Mouse (Mus musculus) heart, postnatal 4 days (tissue): ENCODE measurements around the gene Tstd2. TPM values are rescaled to one million over a fixed set of nuclear protein-coding genes. Genes with fewer than 3 reads are reported as not detected.

ENCODE experiments used
- DNase-seq: peaks from one replicate; pipeline ENCODE4 v3.0.0; 2021
- total RNA-seq, 2 experiments: library from RNA; stranded (reverse); gene quantifications; 2 replicates each; pipeline ENCODE4 v1.2.3; 2021

Gene Tstd2
- total RNA-seq: 10 to 100 TPM; 19.3 to 20.3 TPM

DNA sequence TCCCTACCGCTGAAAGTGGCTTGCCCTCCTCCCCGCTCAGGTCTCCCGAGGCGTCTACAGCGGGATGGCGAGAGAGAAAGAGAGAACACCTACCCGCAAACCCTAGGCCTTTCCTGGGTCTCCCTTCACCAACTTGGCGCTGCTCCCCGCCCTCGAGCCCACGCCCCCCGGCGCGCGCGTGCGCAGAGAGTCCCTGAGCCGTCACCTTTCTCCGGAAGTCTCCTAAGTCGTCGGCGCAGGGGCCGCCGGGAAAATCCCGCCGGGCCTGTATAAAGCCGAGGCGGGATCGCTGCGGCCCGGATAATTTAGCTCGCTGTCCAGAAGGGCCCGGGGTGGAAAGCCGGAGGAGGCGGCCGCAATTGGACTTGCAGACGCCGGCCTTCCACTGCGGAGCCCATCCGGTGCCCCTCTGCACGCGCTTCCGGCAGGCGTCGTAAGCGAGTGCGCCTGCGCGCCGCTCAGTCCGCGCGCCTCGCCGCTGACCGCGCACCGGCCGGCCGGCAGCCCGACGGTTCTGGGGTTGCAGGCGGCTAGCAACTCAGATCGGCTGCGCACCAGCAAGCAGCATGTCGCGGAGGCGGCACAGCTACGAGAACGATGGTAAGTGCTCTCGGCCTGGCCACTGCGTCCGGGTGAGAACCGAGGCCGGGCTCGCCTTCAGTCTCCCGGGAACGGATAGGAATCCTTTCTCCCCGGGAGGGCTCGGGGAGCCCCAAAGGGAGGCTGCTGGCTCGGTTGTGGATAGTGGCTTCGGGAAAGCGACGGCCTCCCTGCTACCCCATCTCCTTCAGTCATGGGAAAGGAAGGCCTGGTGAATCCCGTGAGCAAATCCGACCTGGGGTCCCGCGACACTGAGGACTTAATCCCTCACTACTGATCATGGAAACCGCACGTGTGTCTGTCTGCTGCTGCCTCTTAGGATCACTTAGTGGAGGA is at the start of gene Tstd2, which contains the start of gene Ncbp1:
TSS of gene Tstd2 (minus strand) at position 408 of the 936 bp plus-strand sequence.
TSS of gene Ncbp1 (plus strand) at position 327 of the 936 bp plus-strand sequence.
- peak; percentile 94 for DNase-seq

DNA sequence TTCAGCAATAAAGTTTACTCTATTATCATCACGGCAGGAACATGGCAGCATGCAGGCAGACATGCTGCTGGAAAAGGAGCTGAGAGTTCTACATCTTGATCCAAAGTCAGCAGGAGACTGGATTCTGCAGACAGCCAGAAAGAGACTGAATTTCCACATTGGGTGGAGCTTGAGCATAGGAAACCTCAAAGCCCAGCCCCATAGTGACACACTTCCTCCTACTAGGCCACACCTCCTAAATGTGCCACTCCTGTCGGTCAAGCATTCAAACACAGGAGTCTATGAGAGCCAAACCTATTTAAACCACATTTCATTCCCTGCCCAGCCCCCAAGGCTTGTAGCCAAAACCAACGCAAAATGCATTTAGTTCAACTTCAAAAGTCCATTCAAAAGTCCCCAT is 48.0 kb upstream of the Tstd2 start:
- no peak for DNase-seq

DNA sequence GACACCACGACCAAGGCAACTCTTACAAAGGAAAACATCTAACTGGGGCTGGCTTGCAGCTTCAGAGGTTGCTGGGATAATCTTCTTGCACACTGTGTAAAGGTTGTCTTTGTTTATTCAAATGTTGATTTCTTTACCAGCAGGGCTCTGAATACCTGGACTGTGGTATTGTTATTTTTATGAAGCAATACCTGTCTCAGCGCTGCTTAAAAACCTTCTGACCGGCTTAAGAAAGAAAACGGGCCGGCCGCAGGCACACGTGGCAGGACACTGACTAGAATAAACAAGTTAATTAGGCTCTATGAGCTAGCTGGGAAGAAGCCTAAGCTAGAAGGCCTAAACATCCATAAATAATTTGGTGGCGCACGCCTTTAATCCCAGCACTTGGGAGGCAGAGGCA is 47.4 kb upstream of the Tstd2 start:
- DNase-seq: no peak

DNA sequence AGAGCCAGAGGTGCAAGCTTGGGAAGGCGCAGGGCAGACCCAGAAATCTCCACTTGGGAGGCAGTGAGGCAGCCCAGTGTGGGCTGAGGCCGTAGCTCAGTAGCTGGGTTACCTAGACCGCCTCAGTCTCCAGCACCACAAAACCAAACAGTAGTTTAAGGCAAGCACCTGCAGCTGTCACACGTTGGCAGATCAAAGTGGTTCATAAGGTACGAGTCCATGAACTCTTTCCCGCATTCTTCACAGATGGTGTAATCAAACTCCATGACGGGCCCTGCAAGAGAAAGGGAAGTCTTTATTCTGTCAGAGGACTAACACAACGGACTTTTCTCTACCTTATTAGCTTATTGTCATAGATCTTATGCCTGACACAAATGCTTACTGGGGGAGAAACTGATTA is 46.9 kb upstream of the Tstd2 start:
- no peak for DNase-seq

DNA sequence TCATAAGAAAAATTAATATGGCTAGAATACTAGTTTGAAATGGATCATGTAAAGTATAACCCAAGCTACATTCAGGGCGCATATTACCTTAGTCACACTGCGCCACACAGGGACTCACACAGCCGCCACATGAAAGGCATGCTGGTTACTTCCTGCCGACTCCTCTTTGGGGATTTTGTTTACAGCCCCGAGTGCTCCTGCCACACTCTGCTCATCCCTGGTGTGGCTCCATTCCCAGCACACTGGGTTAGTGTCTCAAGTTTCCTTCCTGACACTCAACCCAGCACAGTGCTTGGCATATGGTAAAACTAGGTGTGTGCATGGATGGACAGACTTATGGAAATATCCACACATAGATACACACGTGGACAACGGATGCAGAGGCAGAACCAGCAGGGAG is 43.7 kb upstream of the Tstd2 start:
- no peak for DNase-seq

DNA sequence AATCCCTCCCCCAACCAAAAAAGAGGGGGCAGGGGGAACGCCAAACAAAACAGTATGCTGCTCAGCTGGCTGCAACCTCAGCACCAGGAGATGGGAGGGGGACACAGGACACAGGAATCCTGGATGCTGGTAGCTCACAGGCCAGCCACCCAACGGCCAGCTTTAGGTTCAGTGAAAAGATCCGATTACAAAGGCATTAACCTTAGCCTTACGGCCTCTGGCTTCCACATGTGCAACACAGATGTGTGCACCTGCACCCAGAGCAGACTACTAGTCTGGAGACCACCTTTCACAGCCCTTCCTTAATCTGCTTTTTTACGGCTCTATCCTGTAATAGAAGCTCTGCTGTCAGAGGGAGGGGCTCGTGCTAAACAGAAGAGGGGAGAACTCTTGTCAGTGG is 42.7 kb upstream of the Tstd2 start:
- no peak for DNase-seq

DNA sequence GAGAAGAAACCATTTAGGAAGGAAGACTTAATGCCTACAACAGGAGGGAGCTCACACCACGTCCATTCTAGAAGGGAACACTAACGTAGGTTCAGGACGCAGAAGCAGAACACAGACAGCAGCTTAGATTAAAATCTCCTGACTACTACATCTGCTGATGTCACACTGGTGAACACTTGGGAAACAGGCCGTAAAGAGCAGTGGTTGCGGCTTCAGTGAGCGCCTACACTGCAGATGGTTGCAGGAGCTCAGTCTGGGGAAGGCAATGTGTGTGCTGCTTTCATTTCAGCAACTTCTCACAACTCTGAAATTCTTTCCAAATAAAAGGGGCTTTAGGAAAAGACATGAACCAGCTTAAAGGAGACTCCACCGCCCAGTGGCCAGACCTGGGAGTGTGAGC is 39.0 kb upstream of the Tstd2 start:
- no peak for DNase-seq

DNA sequence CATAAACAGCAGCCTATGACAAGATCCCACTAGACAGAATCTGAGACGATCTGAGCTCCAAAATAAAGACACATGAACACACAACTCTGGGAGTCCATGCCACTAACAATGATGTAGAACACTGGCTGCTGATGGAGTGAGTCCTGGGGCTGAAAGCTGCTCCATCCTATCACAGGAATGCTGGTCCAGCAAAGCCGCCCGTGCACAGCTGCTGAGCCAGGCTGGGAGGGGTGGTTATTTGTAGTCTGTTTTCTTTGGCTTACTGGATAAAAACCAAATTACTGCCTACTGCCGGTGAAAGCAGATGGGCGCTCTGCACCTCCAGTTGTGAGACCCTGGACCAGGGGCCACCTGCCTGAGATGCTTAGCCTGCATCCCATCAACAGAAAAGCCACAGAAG is 38.5 kb upstream of the Tstd2 start:
- no peak for DNase-seq

DNA sequence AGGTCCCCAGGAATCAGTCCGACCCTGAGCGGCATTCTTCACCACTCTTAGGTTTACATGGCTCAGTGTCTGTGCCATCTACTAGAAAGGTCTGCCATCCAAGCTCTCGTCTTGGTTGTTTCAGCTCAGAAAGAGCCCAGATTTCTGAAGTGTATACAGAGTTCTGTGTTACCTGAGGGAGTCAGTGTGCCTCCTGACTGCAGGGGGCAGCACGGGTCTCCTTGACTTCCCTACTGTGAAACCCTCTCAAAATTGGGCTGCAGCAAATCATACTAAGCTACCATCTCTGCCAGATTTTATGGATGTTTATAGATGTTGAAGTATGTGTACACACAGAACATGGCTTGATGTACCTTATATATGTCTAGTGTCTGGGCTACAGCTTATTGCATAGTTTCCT is 37.8 kb upstream of the Tstd2 start:
- DNase-seq: no peak

DNA sequence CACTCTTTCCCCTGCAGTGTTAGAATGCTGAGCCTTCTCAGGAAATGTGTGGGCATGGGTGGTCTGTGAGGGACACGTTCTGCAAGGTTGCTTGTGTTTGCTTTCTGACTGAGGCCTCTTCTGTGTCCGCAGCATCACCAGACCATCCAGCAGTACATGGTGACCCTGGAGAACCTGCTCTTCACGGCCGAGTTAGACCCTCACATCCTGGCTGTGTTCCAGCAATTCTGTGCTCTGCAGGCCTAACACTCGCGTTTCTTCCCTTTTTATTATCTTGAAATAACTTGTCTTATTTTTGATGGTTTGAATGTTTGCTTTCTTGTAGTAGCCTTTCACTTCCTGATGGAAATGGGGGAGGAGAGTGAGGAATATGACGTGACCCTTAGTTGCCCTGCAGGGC is 33.3 kb upstream of the Tstd2 start:
- DNase-seq: no peak

DNA sequence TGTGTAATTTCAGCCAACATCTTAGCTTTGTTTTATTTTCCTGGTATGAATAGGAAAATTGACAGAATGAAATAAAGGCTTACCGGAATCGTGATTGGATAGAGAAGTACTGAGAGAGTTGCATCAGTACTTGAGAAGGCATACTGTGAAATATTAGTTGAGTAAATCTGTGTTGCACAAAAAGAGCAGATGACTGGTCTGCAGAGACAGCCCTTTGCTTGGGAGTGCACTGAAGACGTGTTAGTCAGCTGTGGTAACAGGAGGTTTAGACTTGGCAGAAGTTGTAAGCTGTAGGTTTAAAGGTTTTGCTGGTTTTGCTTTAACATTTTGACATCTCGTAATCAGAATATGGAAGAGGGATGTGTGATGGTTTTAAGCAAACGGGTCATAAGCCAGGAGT is 27.3 kb upstream of the Tstd2 start:
- DNase-seq: no peak

DNA sequence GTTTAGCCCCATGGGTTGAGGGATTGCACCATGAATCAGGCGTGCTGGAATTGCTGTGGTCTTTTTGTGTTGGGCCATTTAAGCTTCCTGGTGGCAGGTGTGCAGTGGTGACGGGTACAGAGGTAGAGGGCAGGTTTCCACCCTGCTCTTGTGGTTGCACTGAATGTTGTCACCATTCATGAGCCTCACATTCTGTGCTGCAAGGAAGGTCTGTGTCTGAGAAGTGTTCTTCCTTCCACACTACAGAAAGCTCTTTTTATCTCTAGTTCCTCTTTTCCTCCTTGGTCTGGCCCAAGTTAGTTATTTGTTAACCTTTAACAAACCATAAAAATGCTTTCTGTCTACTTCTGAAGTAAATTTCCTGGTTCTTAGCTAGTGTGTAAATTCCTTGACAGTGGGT is 25.5 kb upstream of the Tstd2 start:
- no peak for DNase-seq

DNA sequence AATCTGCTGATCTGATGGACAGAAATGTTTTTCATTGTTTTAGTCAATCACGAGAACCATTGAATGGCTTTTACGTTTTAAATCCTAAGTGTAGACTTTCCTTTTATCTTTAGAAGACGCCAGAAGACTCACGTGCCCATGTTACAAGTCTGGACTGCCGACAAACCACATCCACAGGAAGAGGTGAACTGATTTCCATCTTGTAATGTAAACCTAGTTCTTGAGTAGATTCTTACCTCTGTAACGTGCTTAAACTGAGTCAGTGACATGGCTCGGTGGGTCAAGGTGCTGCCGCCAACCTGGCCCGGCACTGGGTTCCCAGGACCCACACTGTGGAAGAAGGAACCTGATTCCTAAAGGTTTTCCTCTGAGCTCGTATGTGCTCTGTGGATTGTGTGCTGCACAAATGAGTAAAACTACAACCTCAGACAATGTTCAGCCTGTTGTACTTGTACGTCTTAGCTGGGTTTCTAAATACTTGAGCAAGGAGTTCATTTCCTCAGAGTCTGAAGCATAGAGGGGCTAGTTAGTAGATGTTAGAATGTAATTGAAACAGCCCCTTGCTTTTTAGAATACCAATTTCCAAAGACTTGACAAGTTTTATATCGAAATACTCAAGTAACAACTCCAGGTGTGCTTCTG is 13.5 kb upstream of the Tstd2 start:
- no peak for DNase-seq

DNA sequence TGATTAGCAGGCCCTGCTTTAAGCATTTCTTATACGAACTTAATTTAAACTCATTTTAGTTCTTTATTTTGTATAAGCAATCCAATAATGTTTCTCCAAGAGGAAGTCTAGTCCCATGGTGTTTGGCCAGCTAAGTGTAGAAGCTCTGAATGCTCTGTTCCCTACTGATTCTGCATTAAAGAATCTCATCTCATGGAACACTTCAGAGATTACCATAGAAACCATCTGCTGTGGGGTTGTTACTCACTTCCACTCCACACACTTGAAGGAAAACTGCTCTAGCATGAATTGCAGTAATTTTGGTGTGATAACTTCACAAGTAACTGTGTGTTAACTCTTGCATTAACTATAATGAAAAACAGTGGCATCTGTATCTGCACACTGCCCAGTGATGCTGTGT is 8.4 kb upstream of the Tstd2 start:
- DNase-seq: no peak

DNA sequence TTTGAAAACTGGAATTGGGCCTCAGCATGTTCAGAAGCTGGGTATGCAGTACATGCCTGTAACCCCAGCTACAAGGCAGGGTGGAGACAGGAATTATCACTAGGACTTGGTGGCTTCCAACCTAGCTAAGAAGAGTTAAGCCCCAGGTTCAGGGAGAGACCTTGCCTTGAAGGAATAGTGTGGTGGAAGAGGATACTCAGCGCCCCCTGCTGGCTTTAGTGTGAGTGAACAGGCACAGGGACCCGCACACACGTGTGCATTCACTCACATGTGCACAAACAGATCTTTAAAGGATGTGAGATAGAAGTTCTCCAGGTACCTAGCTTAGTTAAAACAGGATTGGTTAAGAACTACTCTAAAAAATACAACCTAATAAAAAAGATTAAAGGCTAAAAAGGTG is 5.8 kb upstream of the Tstd2 start:
- DNase-seq: no peak

DNA sequence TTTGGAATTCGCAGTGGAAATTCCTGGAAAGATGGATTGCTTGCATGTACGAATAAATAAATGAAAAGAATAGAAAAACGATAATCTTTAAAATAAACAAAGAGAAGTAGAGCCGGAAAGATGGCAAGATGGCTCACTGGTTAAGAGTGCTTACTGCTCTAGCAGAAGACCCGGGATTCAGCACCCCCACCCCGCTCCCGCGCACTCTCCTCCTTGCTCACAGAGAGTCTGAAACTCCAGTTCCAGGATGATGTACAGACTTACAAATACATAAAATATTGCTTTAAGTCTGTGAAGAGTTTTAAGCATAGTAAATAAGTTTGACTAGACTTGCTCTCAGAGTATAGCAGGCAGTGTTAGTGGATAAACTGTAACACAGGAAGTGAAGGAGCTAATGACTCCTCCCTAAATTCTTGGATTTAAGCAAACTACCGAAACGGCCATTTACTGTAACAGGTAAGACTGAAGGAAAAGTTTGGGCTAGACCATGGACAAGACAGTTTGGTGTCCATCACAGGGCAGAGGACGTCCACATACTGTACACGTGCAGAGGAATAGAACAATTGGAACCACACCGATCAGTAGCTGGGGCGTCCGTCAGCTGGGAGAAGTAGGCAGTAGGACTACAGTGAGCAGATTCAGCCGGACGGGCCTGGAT is 736 bp downstream of the Tstd2 start:
- DNase-seq: peak; percentile 25

DNA sequence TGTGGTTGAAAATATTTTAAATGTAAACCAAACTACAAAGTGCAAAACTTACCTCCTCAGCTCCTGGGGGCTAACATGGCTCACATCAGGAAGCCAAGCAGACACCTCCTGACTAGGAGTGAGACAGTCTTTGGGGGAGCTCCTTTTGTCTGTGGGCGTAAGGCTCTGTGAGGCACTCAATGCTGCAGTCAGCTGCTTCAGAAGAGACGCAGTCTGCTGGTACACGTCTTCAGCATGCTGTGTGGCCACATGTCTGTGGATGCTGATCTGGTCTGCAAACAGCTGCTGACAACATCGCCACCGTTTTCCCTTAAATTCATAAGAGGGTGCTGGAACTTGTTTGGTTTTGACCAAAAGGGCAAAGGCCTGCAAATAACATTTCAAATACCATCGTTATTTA is 6.7 kb downstream of the Tstd2 start:
- no peak for DNase-seq

DNA sequence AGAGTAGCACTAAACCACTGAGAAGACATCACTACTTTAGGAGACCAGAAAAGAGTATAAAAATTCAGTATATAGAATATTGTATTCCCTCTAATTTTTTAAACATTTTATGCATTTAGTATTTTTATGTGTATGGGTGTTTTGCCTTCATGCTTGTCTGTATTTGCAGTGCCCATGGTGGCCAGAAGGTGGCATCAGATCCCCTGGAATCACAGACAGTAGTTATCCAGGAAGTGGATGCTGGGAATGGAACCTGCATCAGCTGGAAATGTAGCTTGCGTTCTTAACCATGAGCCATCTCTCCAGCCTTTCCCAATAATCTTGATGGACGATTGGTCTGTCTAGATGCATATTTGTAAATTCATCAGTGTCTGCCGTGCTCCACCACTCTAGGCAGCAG is 8.3 kb downstream of the Tstd2 start:
- DNase-seq: peak; percentile 59

DNA sequence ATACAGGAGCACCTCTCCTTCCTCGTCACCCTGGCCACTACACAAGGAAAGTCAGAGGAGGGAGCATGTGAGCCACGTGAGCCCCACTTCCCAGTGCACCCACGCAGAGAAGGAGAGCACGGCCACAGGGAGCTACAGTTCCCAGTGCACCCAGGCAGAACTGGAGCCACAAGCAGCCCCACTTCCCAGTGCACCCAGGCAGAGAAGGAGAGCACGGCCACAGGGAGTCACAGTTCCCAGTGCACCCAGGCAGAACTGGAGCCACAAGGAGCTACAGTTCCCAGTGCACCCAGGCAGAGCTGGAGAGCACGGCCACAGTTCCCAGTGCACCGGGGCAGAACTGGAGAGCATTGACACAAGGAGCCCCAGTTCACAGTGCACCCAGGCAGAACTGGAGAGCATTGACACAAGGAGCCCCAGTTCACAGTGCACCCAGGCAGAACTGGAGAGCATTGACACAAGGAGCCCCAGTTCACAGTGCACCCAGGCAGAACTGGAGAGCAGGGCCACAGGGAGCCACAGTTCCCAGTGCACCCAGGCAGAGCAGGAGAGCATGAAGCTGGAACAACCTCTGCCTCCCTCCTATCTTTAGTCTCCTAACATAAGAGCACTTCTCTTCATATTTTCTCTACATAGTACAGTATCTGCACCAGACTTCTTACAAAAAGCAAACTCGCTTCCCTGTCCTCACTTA is 9.0 kb downstream of the Tstd2 start:
- no peak for DNase-seq

DNA sequence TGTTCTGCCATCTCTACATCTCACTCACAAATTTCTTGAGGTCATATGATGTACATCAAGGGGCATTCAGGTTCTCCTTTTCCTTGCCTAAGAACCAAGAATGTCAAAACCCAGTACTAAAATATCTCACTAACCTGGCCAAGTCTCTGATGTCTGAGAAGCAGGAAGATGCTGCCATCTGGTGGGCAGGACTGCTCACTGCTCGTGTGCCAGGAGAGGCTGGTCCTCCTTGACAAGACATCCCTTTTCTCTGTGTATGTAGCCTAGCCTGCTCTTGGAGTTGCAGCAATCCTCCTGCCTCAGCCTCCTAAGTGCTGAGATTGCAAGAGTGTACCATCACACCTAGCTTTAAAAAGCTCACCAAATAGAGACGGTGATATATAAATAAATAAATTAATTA is 12.0 kb downstream of the Tstd2 start:
- DNase-seq: peak; percentile 84

DNA sequence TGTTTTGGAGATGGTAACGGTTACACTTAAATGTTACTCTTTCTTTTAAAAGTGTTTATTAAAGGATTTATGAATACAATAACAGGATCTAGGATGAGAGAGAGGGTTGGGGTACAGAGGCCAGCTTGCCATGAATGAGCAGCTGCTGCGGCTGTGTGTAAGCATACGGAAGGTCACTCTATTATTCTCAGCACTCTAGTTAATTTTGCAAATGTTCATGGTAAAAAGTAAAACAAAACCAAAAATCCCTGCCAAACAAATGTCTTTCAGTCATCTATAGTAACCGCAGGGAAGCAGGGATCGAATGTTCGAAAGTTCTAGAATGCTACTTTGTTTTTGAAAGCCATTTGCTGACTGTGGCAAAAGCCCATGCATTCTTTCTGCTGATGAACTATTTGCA is 15.1 kb downstream of the Tstd2 start:
- no peak for DNase-seq

DNA sequence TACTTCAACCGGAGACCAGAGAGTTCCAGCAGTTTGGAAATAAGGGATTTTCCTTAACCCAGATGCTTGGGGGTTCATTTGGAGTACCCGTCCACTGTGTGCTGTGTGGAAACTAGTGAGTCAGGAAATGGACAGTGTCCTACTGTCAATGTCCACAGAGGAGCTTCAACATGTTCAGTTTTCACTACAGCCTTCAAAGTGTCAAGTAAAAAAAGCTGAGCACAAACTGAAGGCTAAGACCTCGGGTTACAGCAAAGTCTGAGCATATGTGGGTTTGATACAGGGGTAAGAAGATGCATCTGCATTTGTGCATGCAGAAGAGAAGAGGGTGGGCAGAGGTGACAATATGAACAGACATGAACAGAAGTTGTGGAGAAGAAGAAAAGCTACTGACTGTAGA is 17.7 kb downstream of the Tstd2 start:
- no peak for DNase-seq
